Mouse (Mus musculus): ENCODE measurements at regions not wholly inside any gene's neighbourhood (a gene's known extent, or its start where the extent isn't known, plus 50 kb on each side); places are given as distances from the start of the nearest gene placed in this dataset.

DNA sequence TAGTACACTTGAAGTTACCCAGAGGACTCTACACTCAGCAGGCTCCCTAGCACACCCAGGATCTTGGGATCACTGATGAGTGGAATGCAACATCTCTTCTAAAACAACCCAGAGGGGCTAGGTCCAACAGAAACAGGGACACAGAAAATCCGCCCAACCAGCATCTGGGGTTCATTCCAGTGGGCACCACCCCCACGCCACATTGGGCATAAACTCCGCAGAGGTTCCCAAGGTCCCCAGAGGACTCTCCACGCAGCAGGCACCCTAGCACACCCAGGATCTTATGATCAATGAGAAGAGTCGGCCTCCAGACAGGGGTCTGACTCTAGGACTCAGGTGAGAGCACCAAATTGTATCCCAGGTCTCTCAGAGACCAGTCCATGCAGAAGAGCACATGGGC lies 1236.9 kb upstream of the B3galt2 start:
- Histone ChIP-seq H3K4me1 (ENCODE audit: control insufficient read depth, insufficient read depth, low read length) (no peaks in the 10 kb centered on the region), H3K9ac (ENCODE audit: low read length) (no peak overlapping the region), H3K27ac (ENCODE audit: low read length) (no peak overlapping the region), H3K27me3 (ENCODE audit: control insufficient read depth, insufficient read depth, low read length) (no peaks in the 10 kb centered on the region), H3K36me3 (ENCODE audit: control insufficient read depth, insufficient read depth) (no peaks in the 10 kb centered on the region), H3K4me3 (ENCODE audit: low read length) (no peak overlapping the region), H3K9me3 (replicated peaks; ENCODE audit: control insufficient read depth, low read length) (no peaks in the 10 kb centered on the region), H3K4me2 (ENCODE audit: low read depth, low read length) (no peak overlapping the region)
- no peak for ATAC-seq (replicated peaks; ENCODE audit: extremely low read depth, insufficient read depth, low FRiP score)
- WGBS: 76% methylated on average over 5 of the region's 5 CpGs

DNA sequence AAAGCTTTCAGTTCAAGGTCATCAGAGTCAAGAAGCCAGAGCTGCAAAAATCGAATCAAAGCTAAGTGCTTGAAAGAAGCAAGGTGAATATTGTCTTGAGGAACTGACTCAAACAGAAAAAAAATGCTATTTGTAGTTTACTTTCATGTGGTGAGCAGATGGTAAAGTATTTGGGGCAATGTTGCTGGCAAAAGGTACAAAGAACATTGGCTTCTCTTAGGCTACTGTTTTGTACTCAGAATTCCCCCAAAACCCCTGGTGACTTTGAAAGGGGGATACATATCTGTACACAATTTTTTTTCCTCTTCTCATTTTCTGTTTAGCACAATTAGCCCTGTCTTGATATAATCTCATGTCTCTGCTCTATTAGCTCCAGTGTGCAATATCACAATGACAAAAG lies 1217.8 kb upstream of the B3galt2 start:
- WGBS: 59% methylated on average over 1 of the region's 1 CpGs
- no peak overlapping the region for H3K4me3 ChIP-seq (ENCODE audit: low read length)
- H3K9ac ChIP-seq (ENCODE audit: low read length): no peak overlapping the region
- no peak overlapping the region for H3K27ac ChIP-seq (ENCODE audit: low read length)
- no peaks in the 10 kb centered on the region for H3K36me3 ChIP-seq (ENCODE audit: control insufficient read depth, insufficient read depth)
- no peaks in the 10 kb centered on the region for H3K4me1 ChIP-seq (ENCODE audit: control insufficient read depth, insufficient read depth, low read length)
- no peak overlapping the region for H3K4me2 ChIP-seq (ENCODE audit: low read depth, low read length)
- no peaks in the 10 kb centered on the region for H3K27me3 ChIP-seq (ENCODE audit: control insufficient read depth, insufficient read depth, low read length)
- no peak for ATAC-seq (replicated peaks; ENCODE audit: extremely low read depth, insufficient read depth, low FRiP score)
- no peaks in the 10 kb centered on the region for H3K9me3 ChIP-seq (replicated peaks; ENCODE audit: control insufficient read depth, low read length)

- Histone ChIP-seq H3K9ac (ENCODE audit: low read length) (no peak overlapping the region), H3K27me3 (ENCODE audit: control insufficient read depth, insufficient read depth, low read length) (no peaks in the 10 kb centered on the region), H3K4me2 (ENCODE audit: low read depth, low read length) (no peak overlapping the region), H3K27ac (ENCODE audit: low read length) (no peak overlapping the region), H3K4me3 (ENCODE audit: low read length) (no peak overlapping the region), H3K4me1 (ENCODE audit: control insufficient read depth, insufficient read depth, low read length) (no peaks in the 10 kb centered on the region), H3K9me3 (replicated peaks; ENCODE audit: control insufficient read depth, low read length) (no peaks in the 10 kb centered on the region), H3K36me3 (ENCODE audit: control insufficient read depth, insufficient read depth) (no peaks in the 10 kb centered on the region)
- WGBS: 88% methylated on average over 6 of the region's 6 CpGs
- ATAC-seq (replicated peaks; ENCODE audit: extremely low read depth, insufficient read depth, low FRiP score): no peak
These were observed 1207.2 kb upstream of the B3galt2 start for GRCm38 (mm10) chr1:142433300-142433699.

- no peaks in the 10 kb centered on the region for H3K36me3 ChIP-seq (ENCODE audit: control insufficient read depth, insufficient read depth)
- no peaks in the 10 kb centered on the region for H3K9me3 ChIP-seq (replicated peaks; ENCODE audit: control insufficient read depth, low read length)
These were observed 1198.9 kb upstream of the B3galt2 start for GRCm38 (mm10) chr1:142441592-142441991.

GRCm38 (mm10) chr1:142468235-142468634 lies 1172.2 kb upstream of the B3galt2 start:
- Histone ChIP-seq H3K9me3 (replicated peaks; ENCODE audit: control insufficient read depth, low read length) (no peaks in the 10 kb centered on the region), H3K4me2 (ENCODE audit: low read depth, low read length) (no peak overlapping the region), H3K27ac (ENCODE audit: low read length) (no peak overlapping the region), H3K4me3 (ENCODE audit: low read length) (no peak overlapping the region), H3K27me3 (ENCODE audit: control insufficient read depth, insufficient read depth, low read length) (no peaks in the 10 kb centered on the region), H3K4me1 (ENCODE audit: control insufficient read depth, insufficient read depth, low read length) (no peaks in the 10 kb centered on the region), H3K36me3 (ENCODE audit: control insufficient read depth, insufficient read depth) (no peaks in the 10 kb centered on the region), H3K9ac (ENCODE audit: low read length) (no peak overlapping the region)
- no peak for ATAC-seq (replicated peaks; ENCODE audit: extremely low read depth, insufficient read depth, low FRiP score)
- 63% methylated on average over 2 of the region's 2 CpGs for WGBS

More at GRCm38 (mm10) chr1:142441592-142441991, 1198.9 kb upstream of the B3galt2 start:
- Histone ChIP-seq H3K4me1 (ENCODE audit: control insufficient read depth, insufficient read depth, low read length) (no peaks in the 10 kb centered on the region), H3K27ac (ENCODE audit: low read length) (no peak overlapping the region), H3K4me2 (ENCODE audit: low read depth, low read length) (no peak overlapping the region), H3K27me3 (ENCODE audit: control insufficient read depth, insufficient read depth, low read length) (no peaks in the 10 kb centered on the region), H3K9ac (ENCODE audit: low read length) (no peak overlapping the region), H3K4me3 (ENCODE audit: low read length) (no peak overlapping the region)
- no peak for ATAC-seq (replicated peaks; ENCODE audit: extremely low read depth, insufficient read depth, low FRiP score)
- 62% methylated on average over 2 of the region's 2 CpGs for WGBS

DNA sequence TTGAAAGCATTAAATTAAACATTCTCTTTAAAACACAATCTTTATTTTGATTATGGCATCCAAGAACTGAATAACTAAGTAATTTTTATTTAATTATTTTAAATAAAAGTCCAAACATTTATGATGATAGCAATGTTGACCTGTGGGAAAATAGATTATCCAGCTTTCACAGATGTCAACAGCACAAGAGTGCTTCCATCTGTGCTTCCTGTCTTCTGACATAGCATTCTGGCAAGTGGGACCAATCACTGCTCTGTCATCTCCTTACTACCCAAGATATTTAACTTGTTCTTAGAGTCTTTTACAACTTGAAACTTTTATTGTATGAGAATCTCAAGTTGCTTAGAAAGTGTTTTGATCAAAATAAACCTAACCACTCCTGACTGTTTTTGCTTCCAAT lies 1170.3 kb upstream of the B3galt2 start:
- no peaks in the 10 kb centered on the region for H3K9me3 ChIP-seq (replicated peaks; ENCODE audit: control insufficient read depth, low read length)
- no peak overlapping the region for H3K4me2 ChIP-seq (ENCODE audit: low read depth, low read length)
- H3K9ac ChIP-seq (ENCODE audit: low read length): no peak overlapping the region
- H3K27me3 ChIP-seq (ENCODE audit: control insufficient read depth, insufficient read depth, low read length): no peaks in the 10 kb centered on the region
- no peak overlapping the region for H3K4me3 ChIP-seq (ENCODE audit: low read length)
- no peak overlapping the region for H3K27ac ChIP-seq (ENCODE audit: low read length)
- H3K4me1 ChIP-seq (ENCODE audit: control insufficient read depth, insufficient read depth, low read length): no peaks in the 10 kb centered on the region
- 0 out of 2 replicates have a peak, but pooled peaks have one; percentile 37 for ATAC-seq (replicated peaks; ENCODE audit: extremely low read depth, insufficient read depth, low FRiP score)
- H3K36me3 ChIP-seq (ENCODE audit: control insufficient read depth, insufficient read depth): no peaks in the 10 kb centered on the region
